Mouse (Mus musculus): ENCODE measurements around the gene Trim46.

DNA sequence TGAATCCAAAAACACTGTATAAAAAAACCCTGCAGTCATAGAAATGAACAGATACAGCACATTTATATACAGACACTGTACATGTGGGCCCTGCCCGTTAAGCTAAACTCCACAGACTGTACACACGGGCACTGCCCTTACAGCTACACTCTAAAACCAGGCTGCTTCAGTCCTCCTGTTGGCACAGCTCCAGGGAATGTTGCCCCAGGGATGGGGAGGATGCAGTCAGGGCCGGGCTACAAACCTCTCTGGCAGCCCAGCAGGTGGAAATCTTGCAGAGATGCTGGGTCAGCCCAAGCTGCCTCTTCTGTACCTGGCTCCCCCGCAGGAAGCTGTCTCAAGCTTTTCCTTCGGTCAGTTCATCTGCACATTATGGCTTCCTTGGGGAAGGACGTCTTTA lies 25.7 kb upstream of the Trim46 start:
- no peak for TF ChIP-seq CTCF (IDR thresholded peaks at IDR 0.05; ENCODE audit: extremely low read depth, insufficient read depth, low read length)
- TF ChIP-seq POLR2A (IDR thresholded peaks at IDR 0.05; ENCODE audit: extremely low read depth, insufficient read depth, low read length): no peak

All from cortical plate, adult 2 months (tissue).